Mouse (Mus musculus): ENCODE measurements around the gene Haghl. TPM values are rescaled to one million over a fixed set of nuclear protein-coding genes. Genes with fewer than 3 reads are reported as not detected.
A peak's percentile ranks its signal among the peaks of the same experiment; 100 is the strongest.
"Not testable (repeated sequence)": the region's sequence is repeated elsewhere in the genome, so short reads cannot be mapped to it uniquely, and the experiment has no call there.

Gene Haghl
- total RNA-seq, 2 experiments from 2014 or later, result 140 to 157 TPM

GRCm38 (mm10) chr17:25748238-25748637 is 37.2 kb downstream of the Haghl start:
- DNase-seq (ENCODE audit: low spot score in 2 of 2), result no peak

- DNase-seq (ENCODE audit: low spot score in 2 of 2), result no peak
These were observed 41.2 kb downstream of the Haghl start for GRCm38 (mm10) chr17:25744311-25744710.

GRCm38 (mm10) chr17:25743831-25744230 is 41.6 kb downstream of the Haghl start:
- no peak for DNase-seq (ENCODE audit: low spot score in 2 of 2)

GRCm38 (mm10) chr17:25741471-25741870 is 44.0 kb downstream of the Haghl start:
- DNase-seq (ENCODE audit: low spot score in 2 of 2), result not testable (repeated sequence)

- DNase-seq (ENCODE audit: low spot score in 2 of 2), result no peak
These were observed 46.6 kb downstream of the Haghl start for GRCm38 (mm10) chr17:25738861-25739260.

- DNase-seq (ENCODE audit: low spot score in 2 of 2), result no peak
These were observed 49.7 kb downstream of the Haghl start, which contains the start of gene Mslnl for GRCm38 (mm10) chr17:25735745-25736144. TSS of gene Mslnl (plus strand) at chr17:25736042.

GRCm38 (mm10) chr17:25735246-25735645 is 50.2 kb downstream of the Haghl start:
- no peak for DNase-seq (ENCODE audit: low spot score in 2 of 2)

- peak; percentile 91 to 92 for DNase-seq (ENCODE audit: low spot score in 2 of 2)
These were observed 53.4 kb downstream of the Haghl start for GRCm38 (mm10) chr17:25732082-25732481.

Small RNA genes within 50 kb of the gene (microRNA-seq; reads per million reads assigned to microRNA genes)
- gene Gm25083 (0 reads per million in 2 experiments), gene Mir3082 (2.0 to 3.3 reads per million in 2 experiments), gene Mir6966 (0.59 to 2.7 reads per million in 2 experiments)

Other genes starting within 250 kb of the Haghl start
- 10 to 100 TPM; 62.7 to 66.3 TPM for gene Sox8, start 215.0 kb downstream of the Haghl start, total RNA-seq (2021)
- 10 to 100 TPM; 23.1 to 26.4 TPM for gene Lmf1, start 206.6 kb downstream of the Haghl start, total RNA-seq (2021)
- gene Gng13, start 68.5 kb downstream of the Haghl start, total RNA-seq (2021), result 10 to 100 TPM; 55.4 to 57.2 TPM
- gene Chtf18, start 58.3 kb downstream of the Haghl start, total RNA-seq (2021), result 1 to 10 TPM; 2.6 to 3.6 TPM
- 10 to 100 TPM; 27.0 to 30.0 TPM for gene Rpusd1, start 58.0 kb downstream of the Haghl start, total RNA-seq (2021)
- not detected for gene Mslnl, start 49.6 kb downstream of the Haghl start, total RNA-seq (2021)
- 1 to 10 TPM; 1.8 to 2.6 TPM for gene Msln, start 31.3 kb downstream of the Haghl start, total RNA-seq (2021)
- 10 to 100 TPM; 25.7 to 26.9 TPM for gene Narfl, start 11.9 kb downstream of the Haghl start, total RNA-seq (2021)
- gene Ccdc78, start 907 bp upstream of the Haghl start, total RNA-seq (2021), result under 1 TPM; 0.23 to 0.33 TPM
- 10 to 100 TPM; 69.2 to 80.1 TPM for gene Fam173a, start 7.2 kb upstream of the Haghl start, total RNA-seq (2021)
- not detected for gene AC134908.4, start 10.0 kb upstream of the Haghl start, total RNA-seq (2021)
- 10 to 100 TPM; 51.2 to 65.8 TPM for gene Metrn, start 11.5 kb upstream of the Haghl start, total RNA-seq (2021)
- 100 to 1,000 TPM; 272 to 292 TPM for gene Fbxl16, start 23.4 kb upstream of the Haghl start, total RNA-seq (2021)
- gene Wdr24, start 38.0 kb upstream of the Haghl start, total RNA-seq (2021), result 10 to 100 TPM; 21.0 to 24.1 TPM
- 10 to 100 TPM; 55.4 to 56.9 TPM for gene Jmjd8, start 43.2 kb upstream of the Haghl start, total RNA-seq (2021)
- 100 to 1,000 TPM; 168 to 169 TPM for gene Stub1, start 47.7 kb upstream of the Haghl start, total RNA-seq (2021)
- gene Rhbdl1, start 51.6 kb upstream of the Haghl start, total RNA-seq (2021), result 10 to 100 TPM; 80.6 to 99.3 TPM
- 10 to 100 TPM; 30.9 to 36.3 TPM for gene Gm20683, start 56.1 kb upstream of the Haghl start, total RNA-seq (2021)
- gene Rhot2, start 59.2 kb upstream of the Haghl start, total RNA-seq (2021), result 10 to 100 TPM; 80.3 to 94.8 TPM
- 10 to 100 TPM; 25.4 to 37.8 TPM for gene Wdr90, start 75.8 kb upstream of the Haghl start, total RNA-seq (2021)
- 10 to 100 TPM; 30.6 to 32.6 TPM for gene Mcrip2, start 83.1 kb upstream of the Haghl start, total RNA-seq (2021)
- 10 to 100 TPM; 31.7 to 32.7 TPM for gene Mettl26, start 89.4 kb upstream of the Haghl start, total RNA-seq (2021)
- gene Wfikkn1, start 95.2 kb upstream of the Haghl start, total RNA-seq (2021), result 1 to 10 TPM; 1.1 to 1.4 TPM
- 10 to 100 TPM; 41.9 to 49.9 TPM for gene Rab40c, start 134.1 kb upstream of the Haghl start, total RNA-seq (2021)
- 100 to 1,000 TPM; 144 to 149 TPM for gene Pigq, start 159.3 kb upstream of the Haghl start, total RNA-seq (2021)
- not detected for gene Nhlrc4, start 159.3 kb upstream of the Haghl start, total RNA-seq (2021)
- not detected for gene A930017K11Rik, start 166.9 kb upstream of the Haghl start, total RNA-seq (2021)
- 10 to 100 TPM; 38.2 to 50.8 TPM for gene Capn15, start 200.1 kb upstream of the Haghl start, total RNA-seq (2021)